Mouse (Mus musculus) embryonic facial prominence, embryonic 11.5 days (tissue): ENCODE data around the gene Mtr. TPM values are rescaled to one million over a fixed set of nuclear protein-coding genes. Genes with fewer than 3 reads are reported as not detected.

ENCODE experiments used
- ATAC-seq: fragments of 200-750 bp; cut with Nextera tagmentation; replicated peaks from 2 replicates; pipeline ENCODE4 v1.8.0; 2017; ENCODE audit warnings: low read depth; ENCODE audit not compliant: insufficient number of reproducible peaks, low FRiP score, low TSS enrichment
- DNase-seq: peaks from one replicate; pipeline ENCODE4 v3.0.0-alpha.2; 2015; ENCODE audit warnings: low spot score
- H3K27ac ChIP-seq: fragments of 300-500 bp; sonication (generic); replicated peaks from 2 replicates; pipeline ENCODE4 v1.5.1; 2014; ENCODE audit warnings: mild to moderate bottlenecking, low read depth, low read length, control low read depth
- H3K27me3 ChIP-seq: fragments of 300-500 bp; sonication (generic); 2 replicates; pipeline ENCODE4 v1.6.1; 2014; ENCODE audit warnings: mild to moderate bottlenecking, low read length, moderate library complexity, mixed read lengths; ENCODE audit not compliant: control insufficient read depth, insufficient read depth
- H3K36me3 ChIP-seq: fragments of 300-500 bp; sonication (generic); replicated peaks from 2 replicates; pipeline ENCODE4 v1.6.1; 2014; ENCODE audit warnings: low read depth, mild to moderate bottlenecking, low read length, moderate library complexity, mixed read lengths; ENCODE audit not compliant: control insufficient read depth, insufficient read depth
- H3K4me1 ChIP-seq: fragments of 300-500 bp; sonication (generic); 2 replicates; pipeline ENCODE4 v1.6.1; 2014; ENCODE audit warnings: low read length, mixed read lengths; ENCODE audit not compliant: control insufficient read depth, insufficient read depth
- H3K4me2 ChIP-seq: fragments of 300-500 bp; sonication (generic); 2 replicates; pipeline ENCODE4 v1.6.1; 2014; ENCODE audit warnings: low read depth, mild to moderate bottlenecking, control low read depth, low read length, moderate library complexity
- H3K4me3 ChIP-seq: fragments of 300-500 bp; sonication (generic); 2 replicates; pipeline ENCODE4 v1.5.1; 2014; ENCODE audit warnings: low read depth, low read length, control low read depth
- H3K9ac ChIP-seq: fragments of 300-500 bp; sonication (generic); replicated peaks from 2 replicates; pipeline ENCODE4 v1.6.1; 2014; ENCODE audit warnings: mild to moderate bottlenecking, control low read depth, low read length
- H3K9me3 ChIP-seq: fragments of 300-500 bp; sonication (generic); replicated peaks from 2 replicates; pipeline ENCODE4 v1.6.1; 2016; ENCODE audit warnings: mild to moderate bottlenecking, low read length, inconsistent platforms, mixed read lengths; ENCODE audit not compliant: control insufficient read depth
- WGBS: fragments of 180-500 bp; shearing (Covaris S2); extraction: QIAGEN DNeasy Blood & Tissue Kit; methylation state at CpG from one replicate; pipeline ENCODE4 v1.1.7; 2014; 5-methylcytosine and 5-hydroxymethylcytosine counted together
- polyA plus RNA-seq: library from polyadenylated mRNA; unstranded; fragments of >200 nt; fragmentation: Nextera tagmentation; extraction: Ambion mirVana; gene quantifications from 2 replicates; pipeline ENCODE4 v1.2.1, GENCODE M21; 2014

Gene Mtr
- 18.2 and 19.5 TPM in 2 replicates for polyA plus RNA-seq

GRCm38 (mm10) chr13:12257391-12258380 lies at the start of gene Mtr:
Gene Mtr (minus strand): TSS chr13:12258113.
- peak within 1 kb of the TSS; percentile 78 for H3K9ac ChIP-seq
- ATAC-seq (peak; percentile 100), DNase-seq (peak; percentile 98)
- H3K4me3 ChIP-seq, result peak within 1 kb of the TSS; percentile 69
- WGBS, result under 1% methylated on average over 69 of the region's 69 CpGs
- H3K4me2 ChIP-seq, result peak within 1 kb of the TSS; percentile 38
- no peaks in the 10 kb centered on the region for H3K27me3 ChIP-seq
- no peaks in the 10 kb centered on the region for H3K9me3 ChIP-seq
- H3K27ac ChIP-seq, result peak within 1 kb of the TSS; percentile 70
- H3K36me3 ChIP-seq, result no peaks in the 10 kb centered on the region
- H3K4me1 ChIP-seq, result no peaks in the 10 kb centered on the region

GRCm38 (mm10) chr13:12307286-12307685 lies 49.4 kb upstream of the Mtr start:
- no peak for DNase-seq
- H3K27ac ChIP-seq, result no peak overlapping the region
- H3K9ac ChIP-seq, result no peak overlapping the region

GRCm38 (mm10) chr13:12305540-12305939 lies 47.6 kb upstream of the Mtr start:
- no peak for DNase-seq
- 82% methylated on average over 8 of the region's 8 CpGs for WGBS

More at GRCm38 (mm10) chr13:12307286-12307685, 49.4 kb upstream of the Mtr start:
- no peak for ATAC-seq
- WGBS, result 76% methylated on average over 4 of the region's 4 CpGs
- Histone ChIP-seq H3K27me3 (no peaks in the 10 kb centered on the region), H3K4me1 (no peaks in the 10 kb centered on the region), H3K4me3 (no peak overlapping the region), H3K9me3 (no peaks in the 10 kb centered on the region), H3K4me2 (no peak overlapping the region), H3K36me3 (no peaks in the 10 kb centered on the region)

GRCm38 (mm10) chr13:12304991-12305390 lies 47.1 kb upstream of the Mtr start:
- DNase-seq (no peak), ATAC-seq (no peak)
- Histone ChIP-seq H3K4me2 (no peak overlapping the region), H3K27me3 (no peaks in the 10 kb centered on the region), H3K36me3 (no peaks in the 10 kb centered on the region), H3K9ac (no peak overlapping the region), H3K4me1 (no peaks in the 10 kb centered on the region), H3K9me3 (no peaks in the 10 kb centered on the region), H3K4me3 (no peak overlapping the region), H3K27ac (no peak overlapping the region)
- WGBS, result 84% methylated on average over 5 of the region's 5 CpGs

More at GRCm38 (mm10) chr13:12305540-12305939, 47.6 kb upstream of the Mtr start:
- Histone ChIP-seq H3K27me3 (no peaks in the 10 kb centered on the region), H3K4me2 (no peak overlapping the region), H3K4me3 (no peak overlapping the region), H3K9me3 (no peaks in the 10 kb centered on the region), H3K9ac (no peak overlapping the region), H3K27ac (no peak overlapping the region), H3K36me3 (no peaks in the 10 kb centered on the region), H3K4me1 (no peaks in the 10 kb centered on the region)
- no peak for ATAC-seq

GRCm38 (mm10) chr13:12297777-12298176 lies 39.9 kb upstream of the Mtr start:
- Histone ChIP-seq H3K4me1 (no peaks in the 10 kb centered on the region), H3K4me2 (no peak overlapping the region), H3K9ac (no peak overlapping the region), H3K27me3 (no peaks in the 10 kb centered on the region), H3K9me3 (no peaks in the 10 kb centered on the region), H3K4me3 (no peak overlapping the region), H3K27ac (no peak overlapping the region), H3K36me3 (no peaks in the 10 kb centered on the region)
- DNase-seq, result no peak
- no peak for ATAC-seq
- WGBS, result 70% methylated on average over 6 of the region's 6 CpGs

GRCm38 (mm10) chr13:12296701-12297100 lies 38.8 kb upstream of the Mtr start:
- Histone ChIP-seq H3K4me1 (no peaks in the 10 kb centered on the region), H3K9ac (no peak overlapping the region), H3K27ac (no peak overlapping the region), H3K27me3 (no peaks in the 10 kb centered on the region), H3K9me3 (no peaks in the 10 kb centered on the region), H3K4me2 (no peak overlapping the region), H3K36me3 (no peaks in the 10 kb centered on the region), H3K4me3 (no peak overlapping the region)
- 86% methylated on average over 3 of the region's 3 CpGs for WGBS
- no peak for ATAC-seq
- peak; percentile 54 for DNase-seq

- no peaks in the 10 kb centered on the region for H3K27me3 ChIP-seq
- no peak overlapping the region for H3K27ac ChIP-seq
- 78% methylated on average over 7 of the region's 7 CpGs for WGBS
- DNase-seq (peak; percentile 50), ATAC-seq (peak; percentile 26; the same call in 1 of the 2 replicates)
- H3K4me1 ChIP-seq, result no peaks in the 10 kb centered on the region
- no peak overlapping the region for H3K4me3 ChIP-seq
- H3K9me3 ChIP-seq, result no peaks in the 10 kb centered on the region
- no peaks in the 10 kb centered on the region for H3K36me3 ChIP-seq
- no peak overlapping the region for H3K9ac ChIP-seq
- no peak overlapping the region for H3K4me2 ChIP-seq
These were observed 35.9 kb upstream of the Mtr start for GRCm38 (mm10) chr13:12293810-12294209.

- Histone ChIP-seq H3K27me3 (no peaks in the 10 kb centered on the region), H3K36me3 (no peaks in the 10 kb centered on the region), H3K4me3 (no peak overlapping the region), H3K4me2 (no peak overlapping the region), H3K9me3 (no peaks in the 10 kb centered on the region), H3K9ac (no peak overlapping the region), H3K4me1 (no peaks in the 10 kb centered on the region), H3K27ac (no peak overlapping the region)
- WGBS, result 76% methylated on average over 7 of the region's 7 CpGs
- ATAC-seq (no peak), DNase-seq (no peak)
These were observed 32.8 kb upstream of the Mtr start for GRCm38 (mm10) chr13:12290700-12291099.
